ENCODE assay signal across 16 mouse cellular contexts in genomic region chr9:63118385-63118784, GRCm38 (mm10). TPM values are rescaled to one million over a fixed set of nuclear protein-coding genes. Genes with fewer than 3 reads are reported as not detected.
"Had no signal": no experiment of that assay in that cellular context is flagged by ENCODE, and none has a peak within 500 bp of the region (broad histone marks: within the 10 kb centered on the region; RNA-seq: fewer than 3 reads in every experiment).

No protein-coding gene starts in this region.

- H3K27me3 ChIP-seq: liver, embryonic 15.5 days; neural tube, embryonic 12.5 days had no signal

- H3K36me3 ChIP-seq: limb, embryonic 13.5 days; liver, embryonic 15.5 days; midbrain, embryonic 13.5 days; neural tube, embryonic 12.5 days had no signal

- H3K4me3 ChIP-seq: limb, embryonic 13.5 days; liver, embryonic 15.5 days; midbrain, embryonic 13.5 days; myocyte; neural tube, embryonic 12.5 days had no signal

- H3K4me2 ChIP-seq: limb, embryonic 13.5 days; liver, embryonic 15.5 days; lung, embryonic 14.5 days; midbrain, embryonic 13.5 days; neural tube, embryonic 12.5 days had no signal

- ATAC-seq: midbrain, embryonic 13.5 days had no signal

- H3K27ac ChIP-seq: limb, embryonic 13.5 days; liver, embryonic 15.5 days; midbrain, embryonic 13.5 days; neural tube, embryonic 12.5 days had no signal

- H3K9ac ChIP-seq: limb, embryonic 13.5 days; liver, embryonic 15.5 days; lung, embryonic 14.5 days; midbrain, embryonic 13.5 days; neural tube, embryonic 12.5 days had no signal

- DNase-seq: kidney, adult 2 months; kidney, postnatal 36 days; left cerebral cortex, postnatal 4 days; lung, embryonic 14.5 days; lung, postnatal 14 days; right cerebral cortex, postnatal 14 days; thymus, postnatal 4 days had no signal

- H3K4me1 ChIP-seq: liver, embryonic 15.5 days had no signal

- H3K9me3 ChIP-seq: limb, embryonic 13.5 days; liver, embryonic 15.5 days; midbrain, embryonic 13.5 days; neural tube, embryonic 12.5 days had no signal

RNA-seq across cellular contexts. Expression of gene Skor1, which starts 30.4 kb away (rescaled TPM):
- total RNA-seq: liver, adult 2 months; neutrophil, adult 5-6 weeks had no signal
- polyA plus RNA-seq: kidney, embryonic 16.5 days; liver, adult 2 months; liver, embryonic 15.5 days; lung, embryonic 14.5 days; stomach, embryonic 16.5 days had no signal
